8 mouse cellular contexts compared by ENCODE assay signal in genomic region chr11:116488693-116489375, GRCm38 (mm10). TPM values are rescaled to one million over a fixed set of nuclear protein-coding genes. Genes with fewer than 3 reads are reported as not detected.
DNase-seq lines count a peak whose midpoint lies in the region; ATAC-seq and TF ChIP-seq lines count a peak whose summit lies in the region.

No protein-coding gene starts in this region.

- peak overlapping the region; percentile 95 for H3K4me3 ChIP-seq in cerebellum, adult 2 months (replicated peaks; ENCODE audit: insufficient read depth, low read depth, low read length)
- peak overlapping the region; percentile 92 for H3K4me3 ChIP-seq in embryonic facial prominence, embryonic 12.5 days
- peak overlapping the region; percentile 93 for H3K4me3 ChIP-seq in limb, embryonic 14.5 days (replicated peaks; ENCODE audit: low read length)

- H3K27ac ChIP-seq in cerebellum, adult 2 months (ENCODE audit: insufficient read depth, low read length), result no peak overlapping the region
- H3K27ac ChIP-seq in embryonic facial prominence, embryonic 12.5 days, result no peak overlapping the region
- H3K27ac ChIP-seq in limb, embryonic 14.5 days (replicated peaks; ENCODE audit: low read depth, low read length), result no peak overlapping the region

- DNase-seq in cerebellum, adult 2 months, result no peak
- no peak for DNase-seq in cerebellum, postnatal 4 days (ENCODE audit: low spot score in 2 of 2)
- DNase-seq in 3134 (ENCODE audit: extremely low read depth, insufficient read length, low spot score), result peak; percentile 33
- no peak for DNase-seq in limb, embryonic 14.5 days (ENCODE audit: low spot score)
- DNase-seq in splenic B cell, adult 2 months (ENCODE audit: low read depth, low spot score), result peak; percentile 58
- DNase-seq in right cerebral cortex, postnatal 10 days (ENCODE audit: low spot score in 2 of 2), result no peak
- no peak for DNase-seq in gastrocnemius, adult 8-10 months (ENCODE audit: low spot score in 2 of 2)

- TF ChIP-seq CTCF in cerebellum, adult 2 months (IDR thresholded peaks at IDR 0.05; ENCODE audit: borderline replicate concordance, insufficient read depth, low read depth, low read length), result peak; percentile 33; the same call in 1 of the 2 replicates

- TF ChIP-seq POLR2A in cerebellum, adult 2 months (IDR thresholded peaks at IDR 0.05; ENCODE audit: borderline replicate concordance, insufficient read depth, low read length), result no peak
- TF ChIP-seq POLR2A in limb, embryonic 14.5 days (IDR thresholded peaks at IDR 0.05; ENCODE audit: borderline replicate concordance, extremely low read depth, insufficient read depth, insufficient read length), result no peak

- no peaks in the 10 kb centered on the region for H3K9me3 ChIP-seq in embryonic facial prominence, embryonic 12.5 days
- no peaks in the 10 kb centered on the region for H3K9me3 ChIP-seq in limb, embryonic 14.5 days (ENCODE audit: control insufficient read depth, low read length)

- no peak for ATAC-seq in embryonic facial prominence, embryonic 12.5 days (ENCODE audit: insufficient number of reproducible peaks, insufficient read depth, low FRiP score, low TSS enrichment)
- no peak for ATAC-seq in limb, embryonic 14.5 days (ENCODE audit: low FRiP score, low read depth)

- peak overlapping the region; percentile 95 for H3K9ac ChIP-seq in embryonic facial prominence, embryonic 12.5 days
- peak overlapping the region; percentile 88 for H3K9ac ChIP-seq in limb, embryonic 14.5 days (ENCODE audit: low read depth, low read length, severe bottlenecking)

- peak overlapping the region; percentile 68 for H3K4me2 ChIP-seq in embryonic facial prominence, embryonic 12.5 days (replicated peaks)
- H3K4me2 ChIP-seq in limb, embryonic 14.5 days (replicated peaks; ENCODE audit: low read depth, low read length, severe bottlenecking), result peak overlapping the region; percentile 79

- peaks cover 40% of the 10 kb centered on the region for H3K36me3 ChIP-seq in embryonic facial prominence, embryonic 12.5 days
- peaks cover 36% of the 10 kb centered on the region for H3K36me3 ChIP-seq in limb, embryonic 14.5 days (ENCODE audit: control insufficient read depth, insufficient read depth, low read length)
- H3K36me3 ChIP-seq in splenic B cell, adult 2 months (ENCODE audit: control insufficient read depth, insufficient read depth, low read length, poor library complexity, severe bottlenecking), result peaks cover 11% of the 10 kb centered on the region; the same call in 1 of the 2 replicates

- H3K4me1 ChIP-seq in cerebellum, adult 2 months (ENCODE audit: control insufficient read depth, insufficient read depth, low read length), result no peaks in the 10 kb centered on the region
- peaks cover 8% of the 10 kb centered on the region for H3K4me1 ChIP-seq in embryonic facial prominence, embryonic 12.5 days
- H3K4me1 ChIP-seq in limb, embryonic 14.5 days (ENCODE audit: control insufficient read depth, insufficient read depth, low read length), result peaks cover 10% of the 10 kb centered on the region

- H3K27me3 ChIP-seq in cerebellum, adult 2 months (ENCODE audit: control insufficient read depth, insufficient read depth, low read length), result no peaks in the 10 kb centered on the region
- no peaks in the 10 kb centered on the region for H3K27me3 ChIP-seq in embryonic facial prominence, embryonic 12.5 days
- no peaks in the 10 kb centered on the region for H3K27me3 ChIP-seq in limb, embryonic 14.5 days (ENCODE audit: control insufficient read depth, insufficient read depth, low read length)
- no peaks in the 10 kb centered on the region for H3K27me3 ChIP-seq in splenic B cell, adult 2 months (ENCODE audit: control insufficient read depth, insufficient read depth, low read length, poor library complexity, severe bottlenecking)

- 60% methylated on average over 14 of the region's 14 CpGs for WGBS in cerebellum, adult 2 months
- 78% methylated on average over 14 of the region's 14 CpGs for WGBS in embryonic facial prominence, embryonic 12.5 days
- 76% methylated on average over 14 of the region's 14 CpGs for WGBS in limb, embryonic 14.5 days

RNA-seq across cellular contexts. Expression of gene Prpsap1, which starts 5.2 kb away (rescaled TPM):
- 114 and 129 TPM in 2 replicates for polyA plus RNA-seq in cerebellum, adult 2 months (2012; rRNA removed)
- 197 and 211 TPM in 2 replicates for polyA plus RNA-seq in embryonic facial prominence, embryonic 12.5 days (2016; fragmentation: Nextera tagmentation; extraction: Ambion mirVana)
- 134 and 144 TPM in 2 replicates for polyA plus RNA-seq in limb, embryonic 14.5 days (2012; rRNA removed)
- polyA plus RNA-seq in limb, embryonic 14.5 days (2014; fragmentation: Nextera tagmentation; extraction: Ambion mirVana), result 148 and 157 TPM in 2 replicates
- total RNA-seq in gastrocnemius, adult 8-10 months (2022), result 10 to 100 TPM; 10.4 to 12.7 (median 11.5) TPM

RNA-seq across cellular contexts. Expression of gene Qrich2, which starts 22.8 kb away (rescaled TPM):
- 0.05 TPM in 1 of 2 replicates, not detected in the other for polyA plus RNA-seq in cerebellum, adult 2 months (2012; rRNA removed)
- polyA plus RNA-seq in embryonic facial prominence, embryonic 12.5 days (2016; fragmentation: Nextera tagmentation; extraction: Ambion mirVana), result 0.14 and 0.39 TPM in 2 replicates
- polyA plus RNA-seq in limb, embryonic 14.5 days (2012; rRNA removed), result 0.09 and 0.33 TPM in 2 replicates
- polyA plus RNA-seq in limb, embryonic 14.5 days (2014; fragmentation: Nextera tagmentation; extraction: Ambion mirVana), result 0.17 and 0.36 TPM in 2 replicates
- not detected for total RNA-seq in gastrocnemius, adult 8-10 months (2022)

RNA-seq across cellular contexts. Expression of gene Sphk1, which starts 41.9 kb away (rescaled TPM):
- 9.0 and 9.7 TPM in 2 replicates for polyA plus RNA-seq in cerebellum, adult 2 months (2012; rRNA removed)
- 6.9 and 8.3 TPM in 2 replicates for polyA plus RNA-seq in embryonic facial prominence, embryonic 12.5 days (2016; fragmentation: Nextera tagmentation; extraction: Ambion mirVana)
- 3.8 and 4.7 TPM in 2 replicates for polyA plus RNA-seq in limb, embryonic 14.5 days (2012; rRNA removed)
- polyA plus RNA-seq in limb, embryonic 14.5 days (2014; fragmentation: Nextera tagmentation; extraction: Ambion mirVana), result 3.2 and 3.4 TPM in 2 replicates
- total RNA-seq in gastrocnemius, adult 8-10 months (2022), result under 1 TPM; 0.15 to 0.75 (median 0.51) TPM

RNA-seq across cellular contexts. Expression of gene Ubald2, which starts 54.9 kb away (rescaled TPM):
- polyA plus RNA-seq in cerebellum, adult 2 months (2012; rRNA removed), result 34.8 and 44.0 TPM in 2 replicates
- polyA plus RNA-seq in embryonic facial prominence, embryonic 12.5 days (2016; fragmentation: Nextera tagmentation; extraction: Ambion mirVana), result 32.3 and 44.1 TPM in 2 replicates
- 131 and 148 TPM in 2 replicates for polyA plus RNA-seq in limb, embryonic 14.5 days (2012; rRNA removed)
- polyA plus RNA-seq in limb, embryonic 14.5 days (2014; fragmentation: Nextera tagmentation; extraction: Ambion mirVana), result 46.2 and 48.6 TPM in 2 replicates
- total RNA-seq in gastrocnemius, adult 8-10 months (2022), result 10 to 100 TPM; 35.1 to 63.5 (median 47.7) TPM

Comparison
In these comparisons a context has a peak if more than half of its experiments do, and no peak if none do; other contexts are left out.
1. DNase-seq: peak in 3134 (single experiment) and splenic B cell, adult 2 months (single experiment); none in cerebellum, adult 2 months (0 of 2), cerebellum, postnatal 4 days (0 of 2), limb, embryonic 14.5 days (single experiment), right cerebral cortex, postnatal 10 days (0 of 2) and gastrocnemius, adult 8-10 months (0 of 2).
2. Peak in every context shown above with its lines, with median percentiles within 50 percentile points of each other: H3K4me3 ChIP-seq.